Mouse (Mus musculus) intestine, embryonic 14.5 days (tissue): Measurements from ENCODE around the gene Man1a. TPM values are rescaled to one million over a fixed set of nuclear protein-coding genes. Genes with fewer than 3 reads are reported as not detected.

Experiments
- ATAC-seq: fragments of 200-750 bp; cut with Nextera tagmentation; replicated peaks from 2 replicates; pipeline ENCODE4 v1.8.0; 2017; ENCODE audit warnings: low read depth, moderate number of reproducible peaks, moderate TSS enrichment, moderate library complexity; ENCODE audit not compliant: low FRiP score, low TSS enrichment
- DNase-seq: peaks from one replicate; pipeline ENCODE4 v3.0.0-alpha.2; 2018; ENCODE audit warnings: low spot score
- H3K27ac ChIP-seq: fragments of 300-500 bp; sonication (generic); 2 replicates; pipeline ENCODE4 v1.5.1; 2014; ENCODE audit warnings: low read depth, mild to moderate bottlenecking, control low read depth
- H3K27me3 ChIP-seq: fragments of 300-500 bp; sonication (generic); replicated peaks from 2 replicates; pipeline ENCODE4 v1.6.1; 2014; ENCODE audit warnings: low read length, control low read depth; ENCODE audit not compliant: control insufficient read depth, insufficient read depth
- H3K36me3 ChIP-seq: fragments of 300-500 bp; sonication (generic); 2 replicates; pipeline ENCODE4 v1.6.1; 2014; ENCODE audit warnings: low read length, control low read depth; ENCODE audit not compliant: control insufficient read depth, insufficient read depth
- H3K4me1 ChIP-seq: fragments of 300-500 bp; sonication (generic); replicated peaks from 2 replicates; pipeline ENCODE4 v1.6.1; 2014; ENCODE audit warnings: low read length, control low read depth, mixed read lengths; ENCODE audit not compliant: control insufficient read depth, insufficient read depth
- H3K4me2 ChIP-seq: fragments of 300-500 bp; sonication (generic); 2 replicates; pipeline ENCODE4 v1.6.1; 2014; ENCODE audit warnings: low read length
- H3K4me3 ChIP-seq: fragments of 300-500 bp; sonication (generic); 2 replicates; pipeline ENCODE4 v1.5.1; 2014; ENCODE audit warnings: low read depth, low read length, control low read depth, mixed read lengths
- H3K9ac ChIP-seq: fragments of 300-500 bp; sonication (generic); 2 replicates; pipeline ENCODE4 v1.6.1; 2014; ENCODE audit warnings: mild to moderate bottlenecking, low read length
- H3K9me3 ChIP-seq: fragments of 300-500 bp; sonication (generic); 2 replicates; pipeline ENCODE4 v1.6.1; 2016; ENCODE audit warnings: low read length, control low read depth; ENCODE audit not compliant: control insufficient read depth
- WGBS: fragments of 180-500 bp; shearing (Covaris S2); extraction: QIAGEN DNeasy Blood & Tissue Kit; methylation state at CpG from one replicate; pipeline ENCODE4 v1.1.7; 2014; 5-methylcytosine and 5-hydroxymethylcytosine counted together
- polyA plus RNA-seq: library from polyadenylated mRNA; unstranded; fragments of >200 nt; fragmentation: Nextera tagmentation; extraction: Ambion mirVana; gene quantifications from 2 replicates; pipeline ENCODE4 v1.2.1, GENCODE M21; 2014

Man1a gene
- polyA plus RNA-seq, 1 experiment from 2014 or later: 12.6 TPM

GRCm38 (mm10) chr10:54087346-54087745, 10.9 kb upstream of the Man1a start:
- H3K4me1 ChIP-seq: no peaks in the 10 kb centered on the region
- H3K36me3 ChIP-seq: no peaks in the 10 kb centered on the region
- H3K9ac ChIP-seq: no peak overlapping the region
- H3K9me3 ChIP-seq: no peaks in the 10 kb centered on the region
- no peak overlapping the region for H3K4me3 ChIP-seq
- WGBS: 80% methylated on average over 3 of the region's 3 CpGs
- H3K27me3 ChIP-seq: no peaks in the 10 kb centered on the region
- H3K4me2 ChIP-seq: no peak overlapping the region
- ATAC-seq (no peak), DNase-seq (no peak)
- no peak overlapping the region for H3K27ac ChIP-seq

DNA sequence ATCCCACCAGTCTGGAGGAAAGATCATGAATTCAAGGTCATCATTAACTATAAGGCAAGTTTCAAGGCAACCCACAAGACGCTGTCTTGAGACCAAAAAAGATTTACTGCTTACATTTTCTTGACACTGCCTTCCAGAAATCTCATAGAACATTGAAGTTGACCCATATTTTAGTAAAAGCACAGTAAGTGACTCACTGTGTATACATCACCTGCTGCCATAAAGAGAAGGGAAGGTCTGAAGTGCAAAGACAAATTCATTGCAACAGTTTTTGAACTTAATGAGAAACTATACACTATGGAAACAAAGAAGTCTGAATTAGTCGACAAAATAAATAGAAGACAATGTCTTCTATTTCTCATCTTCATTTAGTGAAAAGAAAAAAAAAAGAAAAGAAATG, 8.7 kb upstream of the Man1a start:
- ATAC-seq (no peak), DNase-seq (no peak)
- no peaks in the 10 kb centered on the region for H3K27me3 ChIP-seq
- no peak overlapping the region for H3K9ac ChIP-seq
- H3K4me2 ChIP-seq: no peak overlapping the region
- H3K4me1 ChIP-seq: no peaks in the 10 kb centered on the region
- H3K36me3 ChIP-seq: no peaks in the 10 kb centered on the region
- WGBS: 81% methylated on average over 2 of the region's 2 CpGs
- H3K9me3 ChIP-seq: no peaks in the 10 kb centered on the region
- no peak overlapping the region for H3K4me3 ChIP-seq
- no peak overlapping the region for H3K27ac ChIP-seq

GRCm38 (mm10) chr10:54077005-54077404, 596 bp upstream of the Man1a start:
- H3K27ac ChIP-seq: no peak overlapping the region
- no peaks in the 10 kb centered on the region for H3K36me3 ChIP-seq
- no peaks in the 10 kb centered on the region for H3K9me3 ChIP-seq
- 47% methylated on average over 3 of the region's 3 CpGs for WGBS
- no peaks in the 10 kb centered on the region for H3K27me3 ChIP-seq
- H3K4me3 ChIP-seq: no peak overlapping the region
- DNase-seq: no peak
- H3K4me1 ChIP-seq: peaks cover 10% of the 10 kb centered on the region
- ATAC-seq: no peak
- H3K9ac ChIP-seq: no peak overlapping the region
- no peak overlapping the region for H3K4me2 ChIP-seq

DNA sequence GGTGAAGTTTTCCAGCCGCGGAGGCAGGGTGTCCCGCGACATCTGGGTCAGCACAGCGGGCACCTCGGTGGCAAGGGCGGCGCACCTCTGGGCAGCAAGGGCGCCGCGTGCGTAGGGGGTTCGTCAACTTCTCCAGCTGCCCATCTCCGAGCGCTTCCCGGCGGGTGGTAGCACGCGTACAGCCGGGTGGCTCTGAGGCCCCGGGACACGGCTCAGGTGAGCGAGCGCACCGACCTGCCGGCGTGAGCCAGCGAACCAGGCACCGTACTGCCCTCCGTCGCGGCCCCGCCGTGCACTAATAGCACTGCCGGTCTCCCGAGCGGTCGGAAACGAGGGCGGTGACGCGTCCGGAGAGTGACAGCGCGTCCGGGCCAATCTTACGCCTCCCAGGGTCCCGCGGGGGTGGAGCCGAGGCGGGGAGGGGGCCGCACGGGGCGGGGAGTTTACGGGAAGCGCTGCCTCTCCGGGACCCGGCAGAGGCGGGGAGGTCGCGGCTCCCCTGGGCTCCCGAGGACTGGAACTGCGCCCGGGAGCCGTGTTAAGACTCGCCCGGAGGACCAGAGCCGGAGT, 883 bp downstream of the Man1a start:
- H3K4me3 ChIP-seq: peak overlapping the region; percentile 74
- no peaks in the 10 kb centered on the region for H3K27me3 ChIP-seq
- H3K9ac ChIP-seq: peak overlapping the region; percentile 71
- H3K36me3 ChIP-seq: no peaks in the 10 kb centered on the region
- DNase-seq: peak; percentile 95
- H3K9me3 ChIP-seq: no peaks in the 10 kb centered on the region
- peak overlapping the region; percentile 59; the same call in 1 of the 2 replicates for H3K27ac ChIP-seq
- peak overlapping the region; percentile 72 for H3K4me2 ChIP-seq
- WGBS: under 1% methylated on average over 60 of the region's 68 CpGs
- peak; percentile 92 for ATAC-seq
- H3K4me1 ChIP-seq: peaks cover 14% of the 10 kb centered on the region

- H3K9ac ChIP-seq: peak overlapping the region; percentile 71
- H3K9me3 ChIP-seq: no peaks in the 10 kb centered on the region
- ATAC-seq (peak; percentile 53), DNase-seq (peak; percentile 88)
- peak overlapping the region; percentile 59; the same call in 1 of the 2 replicates for H3K27ac ChIP-seq
- H3K4me2 ChIP-seq: peak overlapping the region; percentile 72
- H3K4me1 ChIP-seq: peaks cover 14% of the 10 kb centered on the region
- peak overlapping the region; percentile 74 for H3K4me3 ChIP-seq
- no peaks in the 10 kb centered on the region for H3K27me3 ChIP-seq
- under 1% methylated on average over 65 of the region's 73 CpGs for WGBS
- H3K36me3 ChIP-seq: no peaks in the 10 kb centered on the region
Observed at GRCm38 (mm10) chr10:54074609-54075421, 1.6 kb downstream of the Man1a start.

GRCm38 (mm10) chr10:54074247-54074608, 2.2 kb downstream of the Man1a start:
- peak; percentile 30; the same call in 1 of the 2 replicates for ATAC-seq
- no peak for DNase-seq
- H3K9me3 ChIP-seq: no peaks in the 10 kb centered on the region
- WGBS: 0% methylated on average over 14 of the region's 14 CpGs
- peak overlapping the region; percentile 59; the same call in 1 of the 2 replicates for H3K27ac ChIP-seq
- H3K4me1 ChIP-seq: peaks cover 14% of the 10 kb centered on the region
- no peaks in the 10 kb centered on the region for H3K36me3 ChIP-seq
- H3K4me2 ChIP-seq: peak overlapping the region; percentile 72
- peak overlapping the region; percentile 71 for H3K9ac ChIP-seq
- H3K27me3 ChIP-seq: no peaks in the 10 kb centered on the region
- peak overlapping the region; percentile 74 for H3K4me3 ChIP-seq

- 0 out of 2 replicates have a peak overlapping the region, but pooled peaks have one; percentile 59 for H3K27ac ChIP-seq
- H3K4me1 ChIP-seq: peaks cover 14% of the 10 kb centered on the region
- H3K4me3 ChIP-seq: peak overlapping the region; percentile 74
- ATAC-seq (peak; percentile 73), DNase-seq (peak; percentile 67)
- no peaks in the 10 kb centered on the region for H3K9me3 ChIP-seq
- H3K9ac ChIP-seq: peak overlapping the region; percentile 71
- H3K4me2 ChIP-seq: peak overlapping the region; percentile 72
- 36% methylated on average over 6 of the region's 6 CpGs for WGBS
- no peaks in the 10 kb centered on the region for H3K27me3 ChIP-seq
- no peaks in the 10 kb centered on the region for H3K36me3 ChIP-seq
Observed at GRCm38 (mm10) chr10:54073641-54074203, 2.7 kb downstream of the Man1a start.

GRCm38 (mm10) chr10:54072336-54072735, 4.1 kb downstream of the Man1a start:
- Histone ChIP-seq H3K4me3 (peak overlapping the region; percentile 74), H3K4me2 (peak overlapping the region; percentile 72), H3K27ac (no peak overlapping the region), H3K9me3 (no peaks in the 10 kb centered on the region), H3K9ac (no peak overlapping the region), H3K36me3 (no peaks in the 10 kb centered on the region), H3K27me3 (no peaks in the 10 kb centered on the region), H3K4me1 (peaks cover 14% of the 10 kb centered on the region)
- DNase-seq (no peak), ATAC-seq (no peak)
- 86% methylated on average over 2 of the region's 2 CpGs for WGBS
